Mouse (Mus musculus): ENCODE data around the gene Crbn. TPM values are rescaled to one million over a fixed set of nuclear protein-coding genes. Genes with fewer than 3 reads are reported as not detected.
A peak's percentile ranks its signal among the peaks of the same experiment; 100 is the strongest.

The Crbn gene
- total and polyA plus RNA-seq, 2 experiments from 2014 or later: 48.0 to 51.2 TPM

- ATAC-seq (ENCODE audit: low FRiP score): no peak
These were observed 29.8 kb downstream of the Crbn start for GRCm38 (mm10) chr6:106770046-106770445.

DNA sequence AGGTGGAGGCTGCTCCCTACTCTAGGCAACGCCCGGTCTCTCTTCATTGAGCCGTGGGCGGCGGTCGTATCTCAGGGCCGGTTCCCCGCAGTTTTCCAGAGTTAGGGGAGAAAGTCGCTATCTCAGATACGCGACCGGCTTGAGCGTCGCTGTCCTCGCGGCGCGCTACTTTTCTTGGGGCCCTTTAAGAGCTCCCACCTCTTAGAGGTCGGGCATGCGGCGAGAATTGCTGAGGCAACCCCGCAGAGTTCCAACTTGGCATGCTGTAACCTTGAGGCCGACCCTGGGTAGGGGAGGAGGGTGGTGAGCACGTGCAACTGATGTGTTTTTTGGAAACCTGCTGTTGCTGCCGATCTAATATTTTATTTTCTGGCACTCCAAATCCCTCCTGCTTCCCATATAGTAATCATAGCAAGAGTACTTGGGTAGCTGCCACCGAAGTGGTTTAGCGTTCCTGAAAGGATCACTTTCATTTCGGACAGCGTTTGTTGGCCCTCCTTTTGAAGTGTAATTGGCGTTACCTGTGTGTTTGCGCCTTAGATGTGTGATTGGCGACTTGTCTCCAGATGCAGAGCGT lies 30.5 kb downstream of the Crbn start:
- Histone ChIP-seq H3K9me3 (ENCODE audit: low read length) (no peaks in the 10 kb centered on the region), H3K4me1 (ENCODE audit: insufficient read depth, low read length) (peaks cover 4% of the 10 kb centered on the region), H3K4me3 (ENCODE audit: low read depth, low read length) (peak overlapping the region; percentile 79), H3K27ac (ENCODE audit: low read depth, low read length) (0 out of 2 replicates have a peak overlapping the region, but pooled peaks have one; percentile 33), H3K36me3 (ENCODE audit: insufficient read depth, low read length) (peaks cover 5% of the 10 kb centered on the region; the same call in 1 of the 2 replicates), H3K4me2 (ENCODE audit: low read depth, low read length, poor library complexity, severe bottlenecking) (peak overlapping the region; percentile 79), H3K9ac (replicated peaks; ENCODE audit: low read length, poor library complexity, severe bottlenecking) (peak overlapping the region; percentile 42), H3K27me3 (ENCODE audit: insufficient read depth, low read length) (no peaks in the 10 kb centered on the region)
- DNase-seq (ENCODE audit: low spot score) (peak; percentile 22), ATAC-seq (ENCODE audit: low FRiP score) (peak; percentile 86)
- TF ChIP-seq CTCF (IDR thresholded peaks at IDR 0.05): no peak
- WGBS: 3% methylated on average over 32 of the region's 33 CpGs

More at GRCm38 (mm10) chr6:106770046-106770445, 29.8 kb downstream of the Crbn start:
- Histone ChIP-seq H3K9ac (replicated peaks; ENCODE audit: low read length, poor library complexity, severe bottlenecking) (peak overlapping the region; percentile 42; the same call in 1 of the 2 replicates), H3K27me3 (ENCODE audit: insufficient read depth, low read length) (no peaks in the 10 kb centered on the region), H3K9me3 (ENCODE audit: low read length) (no peaks in the 10 kb centered on the region), H3K27ac (ENCODE audit: low read depth, low read length) (no peak overlapping the region), H3K4me3 (ENCODE audit: low read depth, low read length) (peak overlapping the region; percentile 79), H3K4me2 (ENCODE audit: low read depth, low read length, poor library complexity, severe bottlenecking) (peak overlapping the region; percentile 79), H3K36me3 (ENCODE audit: insufficient read depth, low read length) (peaks cover 5% of the 10 kb centered on the region; the same call in 1 of the 2 replicates), H3K4me1 (ENCODE audit: insufficient read depth, low read length) (peaks cover 4% of the 10 kb centered on the region)
- 56% methylated on average over 4 of the region's 4 CpGs for WGBS
- no peak for DNase-seq (ENCODE audit: low spot score)
- TF ChIP-seq CTCF (IDR thresholded peaks at IDR 0.05): no peak

DNA sequence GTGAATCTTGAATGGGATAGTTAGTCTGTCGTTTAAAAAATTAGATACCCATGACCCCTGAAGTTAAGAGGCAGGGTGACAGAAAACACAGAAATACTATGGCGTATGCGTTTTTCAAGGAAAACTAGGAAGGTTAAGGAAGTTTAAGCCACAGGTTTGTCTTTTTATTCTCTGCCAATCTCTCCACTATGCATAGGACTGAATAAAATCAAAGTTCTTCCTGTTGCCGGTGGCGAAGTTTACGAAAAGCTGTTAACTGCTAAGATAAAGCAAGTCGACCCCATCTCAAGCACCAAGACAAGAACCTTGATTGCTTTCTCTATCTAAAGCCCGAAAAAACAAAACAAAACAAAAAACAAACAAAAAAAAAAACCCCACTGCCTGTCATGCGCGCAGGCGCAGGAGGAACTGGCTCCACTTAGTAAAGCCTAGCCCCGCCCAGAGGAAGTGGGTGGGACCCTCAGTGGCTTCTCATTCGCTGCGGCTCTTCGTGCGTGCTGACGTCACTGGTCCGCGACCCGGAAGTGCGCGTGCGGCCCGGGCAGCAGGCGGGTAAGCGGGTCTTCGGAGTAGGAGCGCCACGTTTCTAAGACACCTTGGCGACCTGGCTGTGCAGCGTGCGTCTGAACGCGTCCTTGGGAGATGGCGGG lies 31.1 kb downstream of the Crbn start, which contains the start of gene Trnt1:
Gene Trnt1, plus strand, starts transcription at position 481 of the 650 bp plus-strand sequence.
- H3K27me3 ChIP-seq (ENCODE audit: insufficient read depth, low read length): no peaks in the 10 kb centered on the region
- ATAC-seq (ENCODE audit: low FRiP score): peak; percentile 100
- 8% methylated on average over 35 of the region's 35 CpGs for WGBS
- no peak for TF ChIP-seq CTCF (IDR thresholded peaks at IDR 0.05)
- H3K9ac ChIP-seq (replicated peaks; ENCODE audit: low read length, poor library complexity, severe bottlenecking): peak within 1 kb of the TSS; percentile 42
- DNase-seq (ENCODE audit: low spot score): peak; percentile 99
- no peaks in the 10 kb centered on the region for H3K9me3 ChIP-seq (ENCODE audit: low read length)
- H3K4me1 ChIP-seq (ENCODE audit: insufficient read depth, low read length): peaks cover 4% of the 10 kb centered on the region
- H3K36me3 ChIP-seq (ENCODE audit: insufficient read depth, low read length): peaks cover 5% of the 10 kb centered on the region; the same call in 1 of the 2 replicates
- peak within 1 kb of the TSS; percentile 79 for H3K4me3 ChIP-seq (ENCODE audit: low read depth, low read length)
- peak within 1 kb of the TSS; percentile 79 for H3K4me2 ChIP-seq (ENCODE audit: low read depth, low read length, poor library complexity, severe bottlenecking)
- 0 out of 2 replicates have a peak within 1 kb of the TSS, but pooled peaks have one; percentile 33 for H3K27ac ChIP-seq (ENCODE audit: low read depth, low read length)

GRCm38 (mm10) chr6:106766774-106767173 lies 33.1 kb downstream of the Crbn start:
- Histone ChIP-seq H3K9me3 (ENCODE audit: low read length) (no peaks in the 10 kb centered on the region), H3K27me3 (ENCODE audit: insufficient read depth, low read length) (no peaks in the 10 kb centered on the region), H3K27ac (ENCODE audit: low read depth, low read length) (no peak overlapping the region), H3K4me2 (ENCODE audit: low read depth, low read length, poor library complexity, severe bottlenecking) (no peak overlapping the region), H3K9ac (replicated peaks; ENCODE audit: low read length, poor library complexity, severe bottlenecking) (no peak overlapping the region), H3K4me3 (ENCODE audit: low read depth, low read length) (no peak overlapping the region), H3K4me1 (ENCODE audit: insufficient read depth, low read length) (peaks cover 4% of the 10 kb centered on the region), H3K36me3 (ENCODE audit: insufficient read depth, low read length) (no peaks in the 10 kb centered on the region; the same call in 1 of the 2 replicates)
- 85% methylated on average over 4 of the region's 4 CpGs for WGBS
- no peak for TF ChIP-seq CTCF (IDR thresholded peaks at IDR 0.05)
- ATAC-seq (ENCODE audit: low FRiP score): no peak
- DNase-seq (ENCODE audit: low spot score): no peak

DNA sequence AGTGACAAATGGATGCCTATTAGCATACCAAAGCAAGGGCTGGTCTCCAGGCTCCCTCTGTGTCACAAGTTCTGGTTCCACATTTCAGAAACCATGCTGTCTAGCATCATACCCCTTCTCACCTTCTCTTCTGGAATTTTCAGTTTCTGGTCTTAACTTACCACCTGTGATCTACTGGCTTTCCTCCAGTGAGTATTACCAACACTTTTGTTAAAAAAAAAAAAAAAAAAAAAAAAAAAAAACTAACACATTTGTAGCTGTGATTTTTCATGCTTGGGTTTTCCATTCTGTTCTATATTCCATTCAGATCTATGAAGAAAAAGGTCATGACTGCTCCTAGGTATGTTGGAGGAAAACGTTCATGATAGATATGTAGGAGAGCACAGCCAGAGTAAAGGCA lies 34.0 kb downstream of the Crbn start:
- Histone ChIP-seq H3K4me2 (ENCODE audit: low read depth, low read length, poor library complexity, severe bottlenecking) (no peak overlapping the region), H3K4me1 (ENCODE audit: insufficient read depth, low read length) (peaks cover 4% of the 10 kb centered on the region), H3K27me3 (ENCODE audit: insufficient read depth, low read length) (no peaks in the 10 kb centered on the region), H3K27ac (ENCODE audit: low read depth, low read length) (no peak overlapping the region), H3K36me3 (ENCODE audit: insufficient read depth, low read length) (no peaks in the 10 kb centered on the region), H3K4me3 (ENCODE audit: low read depth, low read length) (no peak overlapping the region), H3K9ac (replicated peaks; ENCODE audit: low read length, poor library complexity, severe bottlenecking) (no peak overlapping the region), H3K9me3 (ENCODE audit: low read length) (no peaks in the 10 kb centered on the region)
- DNase-seq (ENCODE audit: low spot score) (no peak), ATAC-seq (ENCODE audit: low FRiP score) (no peak)
- TF ChIP-seq CTCF (IDR thresholded peaks at IDR 0.05): no peak
- 76% methylated on average over 1 of the region's 1 CpGs for WGBS

- no peak overlapping the region for H3K4me2 ChIP-seq (ENCODE audit: low read depth, low read length, poor library complexity, severe bottlenecking)
- ATAC-seq (ENCODE audit: low FRiP score) (no peak), DNase-seq (ENCODE audit: low spot score) (no peak)
- H3K4me3 ChIP-seq (ENCODE audit: low read depth, low read length): no peak overlapping the region
- no peak overlapping the region for H3K9ac ChIP-seq (replicated peaks; ENCODE audit: low read length, poor library complexity, severe bottlenecking)
- WGBS: 72% methylated on average over 1 of the region's 1 CpGs
- H3K27me3 ChIP-seq (ENCODE audit: insufficient read depth, low read length): no peaks in the 10 kb centered on the region
- no peaks in the 10 kb centered on the region for H3K9me3 ChIP-seq (ENCODE audit: low read length)
- H3K4me1 ChIP-seq (ENCODE audit: insufficient read depth, low read length): no peaks in the 10 kb centered on the region
- H3K27ac ChIP-seq (ENCODE audit: low read depth, low read length): no peak overlapping the region
- no peak for TF ChIP-seq CTCF (IDR thresholded peaks at IDR 0.05)
- no peaks in the 10 kb centered on the region for H3K36me3 ChIP-seq (ENCODE audit: insufficient read depth, low read length)
These were observed 38.4 kb downstream of the Crbn start for GRCm38 (mm10) chr6:106761486-106761885.
